Mouse (Mus musculus): ENCODE results near the gene Fam207a. TPM values are rescaled to one million over a fixed set of nuclear protein-coding genes. Genes with fewer than 3 reads are reported as not detected.

Fam207a gene
- total RNA-seq, 2 experiments from 2014 or later = 5.4 to 8.4 TPM

GRCm38 (mm10) chr10:77523321-77523720, 7.7 kb upstream of the Fam207a start:
- DNase-seq = no peak
- no peak for TF ChIP-seq CTCF (IDR thresholded peaks at IDR 0.05)
- H3K27ac ChIP-seq = no peak overlapping the region; the same call in 1 of the 2 replicates
- intact Hi-C loops (cut with DNase I) = no loop called here
- no peak overlapping the region for H3K4me3 ChIP-seq

DNA sequence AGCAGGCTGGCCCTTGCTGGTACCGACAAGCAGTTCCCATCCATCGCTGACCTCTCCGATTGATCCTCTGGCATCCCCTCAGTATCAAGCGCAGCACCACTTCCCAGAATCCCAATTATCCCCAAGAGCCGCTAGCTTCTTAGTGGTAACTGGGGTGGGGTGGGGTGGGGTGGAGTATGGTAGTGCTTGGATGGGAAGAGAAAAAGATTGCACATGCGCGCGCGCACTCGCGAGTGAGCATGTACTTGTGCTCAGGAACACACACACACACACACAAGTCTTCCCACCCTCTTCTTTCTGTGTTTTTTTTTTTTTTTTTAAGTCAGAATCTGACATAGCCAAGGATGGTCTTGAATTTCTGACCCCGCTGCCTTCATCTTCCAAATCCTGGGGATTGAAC, 7.2 kb upstream of the Fam207a start:
- H3K4me3 ChIP-seq = peak overlapping the region; percentile 34
- TF ChIP-seq CTCF (IDR thresholded peaks at IDR 0.05) = no peak
- DNase-seq = no peak
- no peak overlapping the region; the same call in 1 of the 2 replicates for H3K27ac ChIP-seq
- intact Hi-C loops (cut with DNase I) = no loop called here

GRCm38 (mm10) chr10:77522021-77522731, 6.6 kb upstream of the Fam207a start:
- intact Hi-C loops (cut with DNase I) = no loop called here
- Histone ChIP-seq H3K4me3 (peak overlapping the region; percentile 34), H3K27ac (peak overlapping the region; percentile 24; the same call in 1 of the 2 replicates)
- no peak for TF ChIP-seq CTCF (IDR thresholded peaks at IDR 0.05)
- no peak for DNase-seq

GRCm38 (mm10) chr10:77520497-77520896, 4.9 kb upstream of the Fam207a start:
- Histone ChIP-seq H3K4me3 (no peak overlapping the region), H3K27ac (no peak overlapping the region)
- no peak for DNase-seq
- intact Hi-C loops (cut with DNase I) = no loop called here
- no peak for TF ChIP-seq CTCF (IDR thresholded peaks at IDR 0.05)

- TF ChIP-seq CTCF (IDR thresholded peaks at IDR 0.05) = no peak
- Histone ChIP-seq H3K4me3 (no peak overlapping the region), H3K27ac (no peak overlapping the region)
- intact Hi-C loops (cut with DNase I) = loop anchor here (5.0 to 10.0 kb wide), 2 partner anchors 108 to 366 kb away; no protein-coding TSS in a partner anchor
- DNase-seq = no peak
Observed at GRCm38 (mm10) chr10:77519191-77519590, 3.6 kb upstream of the Fam207a start.

DNA sequence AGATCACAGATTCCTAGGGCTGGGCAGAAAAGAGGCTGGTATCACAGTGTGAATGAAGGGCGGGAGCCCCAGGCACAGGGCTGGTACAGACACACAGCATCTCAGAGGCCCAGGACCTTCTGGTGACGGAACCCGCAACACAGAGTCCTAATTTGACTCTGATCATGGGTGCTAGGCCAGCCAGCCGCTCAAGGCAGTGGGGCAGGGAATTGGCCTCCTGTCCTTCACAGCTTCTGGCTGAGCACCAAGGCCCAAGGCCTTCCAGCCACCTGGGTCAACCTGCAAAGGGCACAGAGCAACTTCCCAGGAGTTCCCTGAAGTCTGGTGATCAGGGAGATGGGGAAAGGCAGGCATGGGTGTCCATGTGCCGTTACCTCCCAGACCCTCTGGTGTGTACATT, 2.2 kb upstream of the Fam207a start:
- intact Hi-C loops (cut with DNase I) = loop anchor here (1.0 to 10.0 kb wide), 3 partner anchors 48 to 367 kb away; no protein-coding TSS in a partner anchor
- no peak overlapping the region for H3K4me3 ChIP-seq
- DNase-seq = no peak
- H3K27ac ChIP-seq = no peak overlapping the region
- TF ChIP-seq CTCF (IDR thresholded peaks at IDR 0.05) = no peak

DNA sequence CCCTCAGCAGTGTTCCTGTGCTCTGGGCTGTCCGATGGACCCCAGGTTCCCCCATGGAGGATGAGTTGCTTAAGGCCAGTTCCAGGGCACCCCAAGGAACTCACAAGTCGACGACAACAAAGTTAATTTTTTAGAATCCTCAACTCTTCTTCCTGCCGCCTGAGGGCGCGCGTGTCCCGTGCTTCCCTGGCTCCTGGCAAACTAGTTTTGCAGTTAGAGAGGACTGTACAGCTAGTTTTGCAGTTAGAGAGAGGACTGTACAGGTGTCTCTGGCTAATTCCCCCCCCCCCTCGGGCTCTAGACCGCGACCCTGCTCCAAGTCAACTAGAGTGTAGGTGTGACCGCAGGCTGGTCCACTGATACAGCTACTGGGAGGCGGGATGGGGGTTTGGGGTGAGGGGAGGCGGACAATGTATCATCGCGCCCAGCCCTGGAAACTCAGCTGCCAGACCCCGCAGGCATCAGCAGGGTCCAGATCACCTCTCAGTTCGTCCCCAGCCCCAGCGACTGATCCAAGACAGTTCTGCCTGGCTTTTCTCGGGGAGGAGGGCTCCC, 1.6 kb upstream of the Fam207a start:
- TF ChIP-seq CTCF (IDR thresholded peaks at IDR 0.05) = peak; percentile 86
- intact Hi-C loops (cut with DNase I) = loop anchor here (1.0 to 10.0 kb wide), 3 partner anchors 49 to 368 kb away; no protein-coding TSS in a partner anchor
- peak; percentile 82 for DNase-seq

GRCm38 (mm10) chr10:77516379-77516951, 880 bp upstream of the Fam207a start:
- no peak for DNase-seq
- Histone ChIP-seq H3K4me3 (peak overlapping the region; percentile 80), H3K27ac (peak overlapping the region; percentile 92)
- no peak for TF ChIP-seq CTCF (IDR thresholded peaks at IDR 0.05)
- intact Hi-C loops (cut with DNase I) = loop anchor here (5.0 to 10.0 kb wide), 2 partner anchors 111 to 368 kb away; no protein-coding TSS in a partner anchor

More for the DNA sequence above, 1.6 kb upstream of the Fam207a start:
- H3K4me3 ChIP-seq = peak overlapping the region; percentile 80
- H3K27ac ChIP-seq = peak overlapping the region; percentile 92

DNA sequence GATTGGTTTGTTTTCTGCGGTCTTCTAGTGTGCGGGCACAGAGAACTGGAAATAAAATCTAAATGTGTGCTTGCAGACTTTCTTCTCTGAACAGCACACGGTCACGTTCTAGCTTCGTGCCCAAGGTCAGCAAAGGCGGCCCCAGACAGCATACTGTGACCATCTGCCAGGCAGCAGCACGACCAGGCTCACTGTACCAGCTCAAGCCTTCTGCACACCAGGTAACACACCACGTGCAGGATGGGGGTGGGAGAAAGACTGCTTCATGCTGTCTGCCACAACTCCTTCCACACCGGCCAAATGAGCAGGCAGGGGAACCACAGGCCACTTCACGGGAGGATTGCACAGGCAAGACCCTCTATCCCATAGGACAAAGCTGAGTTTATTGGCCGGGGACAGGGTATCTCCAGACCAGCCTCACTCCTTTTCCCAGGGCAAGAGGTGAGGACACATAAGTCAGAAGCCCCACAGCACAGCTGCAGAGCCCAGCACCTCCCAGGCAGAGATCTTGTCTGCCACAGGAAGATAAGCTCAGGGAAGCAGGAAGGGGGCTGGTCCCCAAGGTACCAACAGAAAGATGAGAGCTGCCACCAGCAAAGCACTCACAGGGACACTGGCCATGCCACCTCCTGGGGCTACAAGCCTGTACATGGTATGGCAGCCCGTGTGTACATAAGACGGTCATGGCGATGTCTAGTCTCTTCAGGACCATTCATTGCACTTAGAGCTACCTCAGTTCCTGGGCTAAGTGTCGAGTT, 5.2 kb downstream of the Fam207a start:
- DNase-seq = no peak
- no peak overlapping the region for H3K27ac ChIP-seq
- TF ChIP-seq CTCF (IDR thresholded peaks at IDR 0.05) = no peak
- H3K4me3 ChIP-seq = no peak overlapping the region
- intact Hi-C loops (cut with DNase I) = loop anchor here (10.0 kb wide), 1 partner anchor 374 kb away; no protein-coding TSS in a partner anchor

- H3K27ac ChIP-seq = peak overlapping the region; percentile 56
- peak; percentile 97 for TF ChIP-seq CTCF (IDR thresholded peaks at IDR 0.05)
- intact Hi-C loops (cut with DNase I) = loop anchor here (1.0 to 10.0 kb wide), 5 partner anchors 75 to 375 kb away; partner anchors contain the start of gene Adarb1
- H3K4me3 ChIP-seq = no peak overlapping the region
- DNase-seq = peak; percentile 91
Observed at GRCm38 (mm10) chr10:77509403-77510187, 6.0 kb downstream of the Fam207a start.

GRCm38 (mm10) chr10:77508744-77509143, 6.8 kb downstream of the Fam207a start:
- intact Hi-C loops (cut with DNase I) = loop anchor here (1.0 to 5.0 kb wide), 4 partner anchors 74 to 224 kb away; partner anchors contain the start of gene Adarb1
- Histone ChIP-seq H3K4me3 (no peak overlapping the region), H3K27ac (peak overlapping the region; percentile 49; the same call in 1 of the 2 replicates)
- TF ChIP-seq CTCF (IDR thresholded peaks at IDR 0.05) = no peak
- no peak for DNase-seq

All from gastrocnemius, adult 2 months (tissue).